Mouse (Mus musculus) right cerebral cortex, adult 18-20 months (tissue): ENCODE measurements around the gene Prpsap1.

ENCODE experiments used
- DNase-seq: peaks from one replicate; pipeline ENCODE4 v3.0.0; 2022; ENCODE audit warnings: mixed read lengths

Gene Prpsap1

DNA sequence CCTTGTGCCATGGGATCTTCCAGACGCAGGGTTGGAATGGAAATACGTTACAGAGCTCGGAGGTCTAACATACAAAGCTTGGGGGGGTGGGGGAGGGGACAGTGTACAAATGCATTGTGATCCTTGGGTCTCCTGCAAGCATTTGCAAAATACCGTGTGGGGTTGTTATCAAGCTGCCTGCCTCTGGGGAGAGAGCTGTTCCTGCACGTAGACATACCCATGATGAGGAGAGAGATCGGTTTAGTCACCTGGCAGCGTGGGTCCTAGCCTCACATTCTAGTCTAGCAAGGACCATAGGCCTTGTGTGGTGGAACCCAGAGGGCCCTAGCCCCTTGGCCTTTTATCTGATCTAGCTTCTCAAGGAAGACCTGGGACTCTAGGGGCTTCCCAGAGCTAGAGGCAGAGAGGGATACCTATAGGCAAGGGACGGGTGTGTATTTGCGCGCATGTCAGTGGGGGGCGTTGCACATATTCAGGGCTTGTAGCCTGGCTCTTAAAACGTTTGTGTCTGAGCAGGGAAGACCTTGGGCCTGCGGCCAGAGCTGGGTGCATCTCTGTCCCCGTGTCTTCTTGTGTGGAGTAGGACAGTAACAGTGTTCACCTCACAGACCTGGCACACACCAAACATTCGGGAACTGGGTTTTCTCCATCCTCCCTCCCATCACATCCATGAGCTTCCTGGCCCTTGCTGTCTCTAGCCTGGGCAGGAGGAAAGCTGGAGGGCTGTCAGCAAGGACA, 51.7 kb downstream of the Prpsap1 start:
- no peak for DNase-seq

DNA sequence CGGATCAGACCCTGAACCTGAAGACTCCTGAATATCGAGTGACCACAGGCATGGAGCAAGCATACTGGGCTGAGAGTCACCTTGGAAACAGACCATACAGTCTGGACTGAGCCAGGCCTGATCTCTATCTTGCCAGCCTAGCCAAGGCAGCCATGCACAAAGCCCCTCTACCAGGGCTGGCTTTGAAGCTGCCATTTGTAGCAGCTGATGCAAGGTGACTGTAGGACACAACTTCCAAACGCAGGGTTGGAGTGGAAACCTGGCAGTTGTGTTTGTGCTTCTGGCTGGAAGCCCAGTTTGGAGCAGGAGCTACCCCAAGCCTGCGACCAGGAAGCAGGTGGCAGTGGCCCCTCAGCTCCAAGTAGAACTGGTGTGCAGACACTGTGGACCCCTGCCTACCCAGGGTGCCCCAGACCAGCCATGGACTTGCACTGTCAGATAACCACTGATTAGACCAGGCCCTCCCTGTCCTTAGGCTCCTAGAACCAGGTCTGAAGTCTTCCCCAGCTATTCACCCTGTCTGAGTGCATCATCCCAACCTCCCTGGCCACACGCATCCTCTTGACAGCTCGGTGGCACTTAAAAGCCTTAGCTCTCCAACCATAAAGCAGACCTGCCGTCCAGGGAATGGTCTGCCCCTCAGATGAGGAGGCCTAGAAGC, 53.5 kb downstream of the Prpsap1 start:
- DNase-seq, result no peak

DNA sequence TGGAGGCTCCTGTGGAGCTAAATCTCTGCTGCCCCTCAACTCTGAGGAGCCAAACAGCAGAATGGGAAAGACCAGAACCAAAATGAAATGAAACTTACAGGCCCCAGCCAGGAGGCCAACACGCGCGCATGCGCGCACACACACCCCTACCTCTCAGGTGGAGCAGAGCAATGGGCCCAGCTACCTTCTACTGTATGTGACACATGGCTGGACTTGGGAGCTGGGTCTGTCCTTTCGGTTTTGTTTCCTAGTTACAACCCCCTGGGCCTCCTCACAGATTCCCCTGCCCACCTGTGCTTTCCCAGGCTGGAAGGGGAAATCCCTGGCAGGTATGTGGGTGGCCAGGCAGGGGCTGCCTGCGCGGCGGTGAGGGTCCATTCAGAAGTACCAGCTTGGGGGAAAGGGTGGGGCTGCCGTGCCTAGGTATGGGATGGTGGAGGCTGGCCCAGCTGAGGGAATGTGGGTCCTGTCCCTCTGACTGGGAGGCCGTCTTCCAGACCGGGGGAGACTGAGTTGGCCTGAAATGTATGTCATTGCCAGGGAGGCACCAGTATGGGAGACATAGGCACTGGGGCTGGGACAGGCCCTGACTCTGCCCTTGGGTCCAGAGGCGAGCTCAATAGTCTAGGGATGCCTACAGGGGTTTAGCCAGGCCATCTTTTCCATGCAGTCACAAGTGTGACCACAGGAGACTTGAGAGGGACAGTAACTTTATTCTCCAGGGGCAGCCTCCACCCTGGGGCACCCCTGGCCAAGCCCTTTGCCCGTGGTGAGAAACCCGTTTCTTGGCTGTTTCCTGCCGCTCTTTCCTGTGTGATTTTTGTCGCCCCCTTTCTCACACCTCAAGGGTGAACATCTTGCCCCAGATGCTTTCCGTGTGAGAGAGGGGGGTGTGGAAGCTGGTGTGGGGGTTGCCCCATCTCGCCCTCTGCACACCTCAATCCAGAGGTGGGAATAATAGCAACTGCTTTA, 54.4 kb downstream of the Prpsap1 start:
- DNase-seq, result no peak

DNA sequence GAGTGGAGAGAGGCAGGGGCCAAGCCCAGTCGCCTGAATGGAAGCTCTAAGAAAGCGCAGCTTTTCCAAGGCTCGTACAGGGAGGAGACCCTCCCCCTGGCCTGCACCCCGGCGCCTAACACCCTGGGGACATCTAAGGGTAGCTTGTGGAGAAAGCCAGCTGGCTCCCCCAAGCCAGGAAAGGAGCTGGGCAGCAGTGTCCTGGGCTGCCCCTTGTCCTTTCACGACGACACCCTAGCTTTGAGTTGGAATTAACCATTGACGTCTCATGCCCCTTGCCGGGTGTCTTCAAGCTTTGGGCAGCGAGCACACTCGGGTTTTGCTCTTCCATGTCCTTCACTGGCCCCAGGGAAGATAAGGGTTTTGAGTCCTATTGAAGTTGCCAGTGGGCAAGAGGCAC, 56.5 kb downstream of the Prpsap1 start:
- DNase-seq, result no peak

DNA sequence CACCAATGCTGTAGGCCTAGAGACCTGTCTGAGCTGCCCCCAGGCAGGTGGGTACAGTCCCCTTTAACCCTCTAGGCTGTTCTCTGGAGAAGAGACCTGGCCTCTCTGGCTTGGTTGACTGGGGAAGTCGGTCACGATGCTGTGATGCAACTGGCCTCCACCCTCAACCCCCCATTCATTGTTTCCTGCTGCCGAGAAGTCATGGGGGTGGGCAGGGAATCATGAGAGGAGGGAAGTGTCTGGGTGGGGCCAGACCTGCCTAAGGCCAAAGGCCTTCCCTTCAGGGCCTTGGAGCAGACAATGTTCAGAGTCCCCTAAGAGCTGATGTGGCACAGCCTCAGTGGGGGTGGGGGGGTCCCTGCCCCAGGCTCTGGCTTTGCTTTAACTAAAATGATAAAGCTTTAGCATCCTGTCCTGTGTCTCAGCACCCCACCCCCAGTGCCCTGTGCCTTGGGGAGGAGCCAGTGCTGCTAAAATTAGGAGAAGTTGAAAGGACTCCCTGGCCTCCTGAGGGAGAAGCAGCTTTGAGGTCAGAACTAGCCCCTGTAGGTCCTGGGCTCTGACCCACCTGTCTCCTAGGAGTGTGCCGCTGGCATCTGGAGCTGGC, 57.2 kb downstream of the Prpsap1 start:
- no peak for DNase-seq

DNA sequence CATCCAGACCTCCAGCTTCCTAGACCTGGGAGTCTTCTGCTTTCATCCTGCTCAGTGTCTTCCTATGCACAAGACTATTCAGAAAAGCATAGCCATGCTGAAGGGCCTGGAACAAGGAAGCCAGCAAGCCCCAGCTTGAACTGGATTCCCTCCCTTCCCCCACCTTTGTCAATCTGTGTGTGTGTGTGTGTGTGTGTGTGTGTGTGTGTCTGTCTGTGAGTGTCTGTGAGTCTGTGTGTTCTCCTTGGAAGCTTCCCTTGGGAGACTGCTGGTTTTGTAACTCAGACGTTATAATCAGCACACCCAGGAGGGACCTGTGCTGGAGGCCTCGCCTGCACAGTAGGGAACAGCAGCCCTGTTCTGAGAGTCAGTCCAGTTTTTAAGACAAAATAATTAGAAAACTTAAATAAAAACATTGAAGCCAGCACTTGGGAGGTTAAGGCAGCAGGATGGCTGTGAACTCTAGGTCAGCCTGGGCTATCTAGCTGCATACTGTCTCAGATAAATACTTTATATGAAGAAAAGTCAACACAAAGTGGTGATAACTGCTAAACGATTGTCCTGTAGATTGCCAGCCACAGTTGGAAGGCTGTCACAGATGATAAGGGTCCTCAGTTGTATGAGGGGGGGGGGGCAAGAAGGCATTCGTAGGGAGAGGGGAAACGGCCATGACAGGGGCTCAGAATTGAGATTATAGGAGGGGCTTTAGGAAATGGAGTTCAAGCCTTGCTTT, 57.8 kb downstream of the Prpsap1 start:
- no peak for DNase-seq

DNA sequence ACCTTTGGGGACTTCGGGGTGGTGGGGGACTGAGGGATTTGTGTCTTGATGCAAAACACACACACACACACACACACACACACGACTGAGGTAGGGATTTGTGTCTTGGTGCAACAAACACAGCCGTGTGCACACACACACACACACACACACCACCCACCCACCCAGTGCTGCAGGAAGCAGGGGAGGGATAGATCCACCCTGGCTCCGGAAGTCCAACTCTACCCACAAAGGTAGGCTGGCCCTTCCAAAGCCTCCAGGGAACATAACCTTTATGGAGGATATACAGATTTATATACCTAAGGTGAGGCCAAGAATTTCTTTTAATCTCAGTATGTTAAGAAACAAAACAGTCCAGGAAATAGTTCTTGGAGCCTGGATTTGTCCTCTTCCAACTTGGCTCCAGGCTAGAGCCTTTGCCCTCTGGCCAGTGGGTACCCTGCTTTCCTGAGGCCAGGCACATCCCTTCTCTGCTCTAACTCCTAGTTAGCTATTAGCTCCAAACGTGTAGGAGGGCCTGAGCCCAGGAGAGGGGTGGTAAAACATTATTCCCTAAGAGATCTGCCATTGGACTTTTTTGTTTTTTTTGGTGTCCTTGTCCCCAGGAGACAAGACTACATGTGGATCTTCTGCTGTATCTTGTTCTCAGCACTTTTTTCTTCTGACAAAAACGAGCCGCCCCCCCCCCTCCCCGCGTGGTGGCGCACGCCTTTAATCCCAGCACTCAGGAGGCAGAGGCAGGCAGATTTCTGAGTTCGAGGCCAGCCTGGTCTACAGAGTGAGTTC, 58.8 kb downstream of the Prpsap1 start:
- DNase-seq, result no peak

DNA sequence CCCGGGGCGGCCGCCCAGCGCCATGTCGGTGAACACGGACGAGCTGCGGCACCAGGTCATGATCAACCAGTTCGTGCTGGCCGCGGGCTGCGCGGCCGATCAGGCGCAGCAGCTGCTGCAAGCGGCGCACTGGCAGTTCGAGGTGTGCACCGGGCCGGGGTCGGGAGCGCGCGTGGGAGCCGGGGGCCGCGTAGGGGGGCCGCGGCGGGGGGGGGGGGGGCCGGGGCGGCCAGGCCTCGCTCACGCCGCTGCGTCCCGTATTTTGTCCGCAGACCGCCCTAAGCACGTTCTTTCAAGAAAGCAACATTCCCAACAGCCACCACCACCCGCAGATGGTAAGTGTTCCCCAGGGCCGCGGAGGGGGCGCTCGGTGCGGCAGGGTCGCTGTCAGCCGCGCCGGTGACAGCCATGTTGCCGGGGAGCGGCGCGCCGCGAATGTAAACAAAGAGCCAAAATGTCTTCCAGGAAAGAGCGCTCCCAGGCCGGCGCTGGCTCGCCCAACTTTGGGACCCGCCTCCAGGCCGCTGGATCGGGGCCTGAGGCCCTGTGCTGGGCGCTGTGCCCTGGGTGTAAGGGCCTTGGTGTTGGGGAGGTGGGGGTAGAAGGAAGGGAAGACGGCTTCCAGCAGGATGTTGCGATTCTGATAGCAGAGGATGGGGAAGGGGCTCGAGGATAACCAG, 59.6 kb downstream of the Prpsap1 start:
- DNase-seq, result peak; percentile 67

DNA sequence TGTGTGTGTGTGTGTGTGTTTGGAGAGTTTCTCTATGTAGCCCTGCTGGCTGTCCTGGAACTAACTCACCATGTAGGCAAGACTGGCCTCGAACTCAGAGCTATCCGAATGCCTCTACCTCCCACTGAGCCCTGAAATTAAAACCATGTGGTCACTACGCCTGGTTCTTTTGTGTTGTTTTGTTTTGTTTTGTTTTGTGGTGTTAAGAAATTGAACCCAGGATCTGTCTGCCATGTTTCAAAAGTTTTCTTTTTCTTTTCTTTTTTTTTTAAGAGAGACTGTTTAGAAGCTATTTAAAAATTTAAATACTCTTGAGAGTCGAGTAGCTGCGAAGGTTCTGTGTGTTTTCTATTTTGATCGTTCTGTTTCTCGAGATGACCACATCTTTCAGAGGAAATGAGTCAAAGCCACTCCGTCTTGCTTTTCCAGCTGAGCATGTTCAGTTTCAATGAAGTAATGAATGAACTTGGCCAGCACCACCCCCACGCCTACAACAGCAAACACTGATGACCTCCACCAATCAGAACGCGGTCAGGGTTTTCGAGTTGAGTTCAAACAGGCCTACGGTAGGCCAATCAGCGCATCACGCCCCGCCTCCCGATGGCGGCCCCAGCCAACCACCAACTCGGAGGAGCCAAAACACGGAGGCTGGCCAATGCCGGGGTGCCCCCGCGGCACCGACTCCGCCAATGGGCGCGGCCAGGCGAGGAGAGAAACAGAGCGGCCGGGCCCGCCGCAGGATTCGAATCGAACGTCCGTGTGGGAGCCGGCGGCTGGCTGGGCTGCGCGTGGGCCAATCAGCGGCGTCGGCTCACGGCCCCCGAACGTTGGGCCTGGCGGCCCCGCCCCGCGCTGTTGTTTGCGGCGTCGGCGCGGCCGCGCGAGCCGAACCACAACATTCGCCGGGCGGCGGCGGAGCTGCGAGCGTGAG, 60.4 kb downstream of the Prpsap1 start, which contains the start of gene Ubald2:
Gene Ubald2, plus strand, starts transcription at position 739 of the 931 bp plus-strand sequence.
- peak; percentile 100 for DNase-seq

DNA sequence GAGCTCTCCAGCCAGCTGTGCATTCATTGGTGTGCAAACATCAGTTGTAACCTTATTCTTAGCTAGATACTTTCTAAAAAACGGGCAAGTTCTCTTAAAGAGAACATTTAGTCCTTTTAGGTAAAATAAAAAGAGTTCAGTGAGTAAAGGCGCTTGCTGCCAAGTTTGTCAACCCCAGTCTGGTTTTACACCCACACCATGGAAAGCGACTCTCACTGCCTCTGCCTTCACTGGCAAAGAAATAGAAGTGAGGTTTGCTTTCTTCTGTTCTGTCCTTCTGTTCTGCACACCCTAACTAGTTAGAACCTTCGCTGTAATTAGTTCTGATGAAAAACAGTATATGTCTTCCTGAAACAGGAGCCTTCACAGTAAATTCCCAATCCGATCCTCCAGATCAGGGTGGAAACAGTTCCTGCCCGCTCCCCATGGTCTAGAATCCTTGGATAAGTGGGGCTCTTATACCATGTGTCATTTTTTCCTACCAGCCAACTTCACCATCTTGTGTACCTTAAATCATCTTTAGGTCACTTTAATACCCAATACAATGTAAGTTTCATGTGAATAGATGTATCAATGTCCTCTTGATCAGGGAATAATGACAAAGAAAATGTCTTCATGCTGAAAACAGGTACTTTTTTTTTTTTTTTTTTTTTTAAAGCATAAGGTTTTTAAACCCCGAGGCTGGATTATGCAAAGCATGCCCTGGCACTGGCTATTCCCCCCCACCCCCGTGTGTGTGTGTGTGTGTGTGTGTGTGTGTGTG, 61.2 kb downstream of the Prpsap1 start:
- DNase-seq, result peak; percentile 77

DNA sequence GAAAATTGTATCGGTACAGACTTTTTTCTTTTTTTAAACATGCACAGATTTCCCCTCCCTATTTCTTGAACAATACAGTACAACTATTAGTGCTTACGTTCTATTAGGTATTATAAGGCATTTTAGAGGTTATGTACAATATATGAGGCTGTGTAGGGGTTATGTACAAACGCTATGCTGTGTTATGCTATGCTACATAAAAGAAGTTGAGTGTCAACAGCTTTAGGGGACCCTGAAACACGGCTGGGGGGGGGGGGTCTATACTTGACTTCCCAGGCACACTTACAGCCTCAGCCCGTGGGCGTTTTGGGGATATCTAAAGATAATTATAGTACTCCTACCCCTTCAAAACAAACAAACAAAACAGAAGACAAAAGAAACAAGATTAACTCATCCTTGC, 61.9 kb downstream of the Prpsap1 start:
- no peak for DNase-seq

DNA sequence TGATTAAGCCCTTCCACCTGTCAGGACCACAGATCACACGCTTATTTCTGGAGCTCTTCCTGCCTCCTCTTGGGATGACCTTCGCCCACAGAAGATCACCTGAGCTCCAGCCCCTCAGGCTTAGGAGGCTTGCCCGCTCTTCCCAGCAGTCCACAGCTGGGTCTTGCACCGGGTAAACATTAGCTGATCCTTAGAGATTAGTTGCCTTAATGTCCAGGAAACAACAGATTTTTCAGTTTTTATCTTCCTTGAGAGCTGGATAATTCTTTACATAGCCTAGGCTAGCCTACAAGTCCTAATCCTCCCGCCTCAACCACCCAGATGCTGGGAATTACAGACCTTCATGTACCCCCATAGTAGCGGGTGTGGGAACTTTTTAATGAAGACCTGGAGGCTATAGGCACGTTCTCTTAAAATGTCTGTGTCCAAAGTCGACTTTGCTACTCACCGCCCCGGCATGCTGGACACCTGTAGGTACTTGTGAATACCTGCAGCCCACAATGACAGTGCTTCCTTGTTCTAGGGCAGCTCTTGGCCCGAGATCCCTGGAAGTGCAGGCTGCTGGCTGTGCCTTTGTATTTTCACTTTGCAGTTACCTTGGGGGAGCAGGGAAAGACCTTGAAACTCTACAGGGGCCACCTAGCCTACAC, 62.4 kb downstream of the Prpsap1 start:
- DNase-seq, result no peak

DNA sequence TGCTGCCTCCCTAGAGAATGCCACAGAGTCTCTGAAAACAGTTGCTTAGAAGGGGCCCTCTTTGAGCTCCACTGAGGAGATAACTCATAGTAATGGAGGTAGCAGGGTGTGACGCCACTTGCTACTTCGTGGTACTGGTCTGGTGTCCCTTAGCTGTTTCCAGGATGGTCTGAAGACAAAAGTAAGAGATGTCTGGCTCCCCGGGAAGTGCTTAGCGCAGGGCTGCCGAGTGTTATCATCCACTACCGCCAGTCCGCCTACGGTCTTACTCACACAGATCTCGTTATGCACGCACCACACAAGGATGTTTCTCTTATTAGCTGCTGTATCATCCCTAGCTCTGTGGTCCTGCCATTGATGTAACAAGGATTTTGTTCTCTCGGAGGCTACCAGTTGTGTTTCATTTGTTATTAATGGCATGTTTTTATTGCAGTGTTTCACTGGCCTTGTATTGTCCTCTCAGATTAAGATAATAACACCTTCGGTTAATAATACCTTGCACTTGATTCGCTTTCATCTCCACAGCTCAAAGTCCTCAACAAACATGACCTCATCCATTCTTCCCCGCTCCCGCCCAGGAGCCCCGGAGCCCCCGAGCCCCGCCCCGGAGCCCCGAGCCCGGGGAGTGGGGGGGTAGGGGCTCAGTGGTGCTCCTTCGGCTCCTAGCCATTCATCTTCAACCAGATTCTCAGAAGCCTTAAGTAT, 63.1 kb downstream of the Prpsap1 start:
- DNase-seq, result no peak

DNA sequence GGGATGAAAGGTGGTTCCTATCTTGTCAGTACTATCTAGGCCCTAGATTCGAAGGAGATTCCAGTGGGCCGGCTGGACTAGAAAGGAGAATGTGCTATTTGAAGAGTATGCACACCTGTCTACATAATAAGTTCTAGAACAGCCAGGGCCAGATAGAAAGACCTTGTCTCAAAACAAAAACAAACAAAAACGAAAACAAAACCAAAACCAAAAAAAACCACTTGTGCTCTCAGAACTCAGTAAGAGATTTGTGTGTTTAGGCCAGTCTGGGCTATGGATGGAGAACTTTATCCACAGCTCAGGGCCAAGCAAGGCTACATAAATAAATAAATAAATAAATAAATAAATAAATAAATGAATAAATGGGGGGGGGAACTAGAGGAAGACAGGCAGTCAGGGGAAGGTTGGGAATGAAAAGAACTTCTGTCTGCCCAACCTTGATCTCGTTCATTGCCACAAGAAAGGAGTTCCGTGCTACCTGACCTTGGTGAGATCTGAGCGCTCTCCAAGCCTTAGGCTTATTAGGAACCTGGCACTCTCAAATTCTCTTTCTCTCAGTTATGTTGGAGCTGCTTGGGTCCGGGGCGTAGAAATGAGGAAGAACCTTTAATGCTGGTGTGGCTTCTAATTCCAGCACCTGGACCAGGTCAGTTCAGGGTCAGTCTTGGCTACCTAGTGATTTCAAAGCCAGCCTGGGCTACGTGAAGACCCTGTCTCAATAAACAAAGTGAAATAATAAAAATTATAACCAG, 64.0 kb downstream of the Prpsap1 start:
- DNase-seq, result no peak

DNA sequence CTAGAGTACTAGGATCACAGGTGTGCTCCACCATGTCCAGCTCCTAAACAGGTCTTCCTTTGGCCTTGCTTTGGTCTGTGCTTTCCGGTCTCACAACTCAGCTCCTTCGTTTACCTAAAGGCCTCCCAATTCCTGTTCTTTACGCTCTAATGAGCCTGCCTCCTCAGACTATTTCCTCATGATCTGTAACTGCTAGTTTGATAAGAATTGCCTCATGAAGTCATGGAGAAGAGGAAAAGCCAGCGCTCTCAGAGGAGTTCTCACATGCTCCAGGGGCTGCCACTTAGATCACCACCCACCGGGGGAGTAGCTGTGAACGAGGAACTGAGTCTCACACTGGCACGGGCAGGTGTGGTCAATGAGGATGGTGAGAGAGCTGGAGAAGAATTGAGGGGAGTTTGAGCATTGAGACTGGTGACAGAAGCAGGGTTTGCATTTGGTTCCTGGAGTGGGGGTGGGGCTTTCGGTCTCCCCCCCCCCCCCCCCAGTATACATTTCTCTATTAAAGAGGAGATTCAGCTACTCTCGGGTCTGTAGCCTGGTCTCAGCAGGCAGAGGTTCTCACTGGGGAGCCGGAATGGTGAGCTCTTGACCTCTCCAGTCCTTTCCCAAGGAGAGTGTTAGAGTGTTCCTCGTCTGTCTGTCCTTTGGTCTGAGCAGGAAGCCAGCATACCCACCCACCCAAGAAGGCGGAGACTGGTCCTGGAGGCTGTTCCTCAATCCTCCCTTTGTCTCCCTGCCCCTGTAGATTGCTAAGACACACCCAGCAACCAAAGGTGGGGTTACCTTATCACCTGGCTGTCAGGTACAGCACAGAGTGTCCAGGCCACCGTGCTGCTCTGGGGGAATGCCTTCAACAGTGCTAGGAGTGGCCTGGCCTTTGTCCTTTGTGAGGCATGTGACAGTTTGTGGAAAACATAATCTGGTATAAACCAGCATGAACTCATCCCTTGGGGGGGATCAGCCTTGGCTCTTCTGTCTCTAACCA, 64.8 kb downstream of the Prpsap1 start:
- no peak for DNase-seq
